Mouse (Mus musculus): Measurements from ENCODE around the gene Chrnd. TPM values are rescaled to one million over a fixed set of nuclear protein-coding genes. Genes with fewer than 3 reads are reported as not detected.

Chrnd gene
- polyA plus RNA-seq, 3 experiments from 2014 or later = not detected

DNA sequence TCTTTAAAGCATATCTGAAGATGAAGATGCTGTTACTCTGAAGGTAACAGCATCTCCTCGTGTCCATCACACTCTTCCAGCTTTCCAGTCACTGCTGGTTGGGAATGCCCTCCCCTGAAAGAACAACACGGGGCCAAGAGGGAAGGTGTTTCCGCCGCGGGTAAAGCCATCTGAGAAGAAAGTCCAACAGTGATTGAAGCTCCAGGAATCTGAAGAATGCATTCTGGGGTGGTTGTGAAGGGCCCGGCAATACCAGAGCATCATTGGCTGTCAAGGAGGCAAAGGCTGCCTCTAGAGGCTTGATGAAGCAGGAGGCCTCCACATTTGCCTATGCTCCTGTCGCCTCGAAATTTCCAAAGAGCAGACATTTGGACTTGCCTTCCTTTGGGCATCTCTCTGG is 48.6 kb downstream of the Chrnd start:
- no peak for ATAC-seq

- no peak for ATAC-seq
These were observed 52.6 kb downstream of the Chrnd start for GRCm38 (mm10) chr1:87243021-87243420.

DNA sequence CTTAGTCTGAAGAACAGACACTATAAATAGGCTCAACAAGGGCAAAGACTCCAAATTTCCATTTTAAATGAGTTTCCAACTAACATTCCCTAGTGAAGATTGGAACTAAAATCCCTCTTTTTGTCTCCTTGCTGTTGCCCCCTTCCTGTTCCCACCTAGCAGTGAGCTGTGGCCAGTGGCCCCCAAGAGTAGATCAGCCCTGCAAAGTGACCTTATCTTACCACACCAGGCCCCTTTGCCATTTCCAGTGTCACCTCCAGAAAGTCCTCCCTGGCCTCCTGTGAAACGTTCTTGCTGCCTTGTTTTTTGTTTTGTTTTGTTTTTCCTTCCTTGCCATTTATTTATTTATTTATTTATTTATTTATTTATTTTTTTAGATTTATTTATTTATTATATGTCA is 55.0 kb downstream of the Chrnd start:
- no peak for ATAC-seq

GRCm38 (mm10) chr1:87245929-87246815 is 55.8 kb downstream of the Chrnd start:
- ATAC-seq = peak; percentile 67

Other genes with a start within 250 kb of the Chrnd start
- not detected for gene Alppl2, start 100.7 kb upstream of the Chrnd start, polyA plus RNA-seq (2017; shearing (Covaris generic))
- gene Alpi, start 89.0 kb upstream of the Chrnd start, polyA plus RNA-seq (2017; shearing (Covaris generic)) = not detected
- not detected for gene Akp3, start 65.6 kb upstream of the Chrnd start, polyA plus RNA-seq (2017; shearing (Covaris generic))
- under 1 TPM in 2 of 3 experiments, not detected in 1; 0.77 to 0.88 TPM for gene Ecel1, start 34.1 kb upstream of the Chrnd start, polyA plus RNA-seq (2017; shearing (Covaris generic))
- gene Prss56, start 7.3 kb upstream of the Chrnd start, polyA plus RNA-seq (2017; shearing (Covaris generic)) = not detected
- under 1 TPM in 1 of 3 experiments, not detected in 2; 0.39 TPM for gene Chrng, start 14.1 kb downstream of the Chrnd start, polyA plus RNA-seq (2017; shearing (Covaris generic))
- 100 to 1,000 TPM in 2 of 3 experiments, 10 to 100 TPM in 1; 95.8 to 185 (median 116) TPM for gene Eif4e2, start 23.3 kb downstream of the Chrnd start, polyA plus RNA-seq (2017; shearing (Covaris generic))
- gene Efhd1, start 73.8 kb downstream of the Chrnd start, polyA plus RNA-seq (2017; shearing (Covaris generic)) = not detected
- 10 to 100 TPM; 44.7 to 78.2 (median 51.4) TPM for gene Gigyf2, start 136.4 kb downstream of the Chrnd start, polyA plus RNA-seq (2017; shearing (Covaris generic))
- gene Kcnj13, start 204.1 kb downstream of the Chrnd start, polyA plus RNA-seq (2017; shearing (Covaris generic)) = 1 to 10 TPM in 2 of 3 experiments, not detected in 1; 1.1 to 1.8 TPM

Measured in inflammation-experienced regulatory T-cells, adult 6 months (primary cell).